Mouse (Mus musculus) gastrocnemius, adult 2 months (tissue): ENCODE data around the gene 1700024G13Rik. TPM values are rescaled to one million over a fixed set of nuclear protein-coding genes. Genes with fewer than 3 reads are reported as not detected.
"Not testable (repeated sequence)": the region's sequence is repeated elsewhere in the genome, so short reads cannot be mapped to it uniquely, and the experiment has no call there.

ENCODE experiments used
- DNase-seq: peaks from one replicate; pipeline ENCODE4 v3.0.0; 2022
- H3K27ac ChIP-seq: fragments of 200-600 bp; 2 replicates; pipeline ENCODE4 v1.8.1; 2022; ENCODE audit warnings: mild to moderate bottlenecking
- H3K4me3 ChIP-seq: fragments of 200-600 bp; 2 replicates; pipeline ENCODE4 v1.8.1; 2022; ENCODE audit warnings: mild to moderate bottlenecking, moderate library complexity
- CTCF ChIP-seq: fragments of 200-600 bp; IDR thresholded peaks from 2 replicates; pipeline ENCODE4 v1.8.1; 2022; ENCODE audit warnings: antibody characterized with exemption, mild to moderate bottlenecking, moderate library complexity
- intact Hi-C: fragments of 180-260 bp; cut with DNase I; formaldehyde crosslinking; loops from one replicate; pipeline ENCODE4 v1.15.1; 2025
- long read RNA-seq, 2 experiments: library from polyadenylated mRNA; stranded (forward); transcript quantifications; one replicate each; pipeline ENCODE4 v2.0.0; 2021
- total RNA-seq, 2 experiments: library from RNA; stranded (reverse); gene quantifications; 2 replicates each; pipeline ENCODE4 v1.2.3; 2021

Gene 1700024G13Rik
- total RNA-seq: not detected
- long read RNA-seq, experiment 1: 0 reads
- long read RNA-seq, experiment 2: 0 reads

DNA sequence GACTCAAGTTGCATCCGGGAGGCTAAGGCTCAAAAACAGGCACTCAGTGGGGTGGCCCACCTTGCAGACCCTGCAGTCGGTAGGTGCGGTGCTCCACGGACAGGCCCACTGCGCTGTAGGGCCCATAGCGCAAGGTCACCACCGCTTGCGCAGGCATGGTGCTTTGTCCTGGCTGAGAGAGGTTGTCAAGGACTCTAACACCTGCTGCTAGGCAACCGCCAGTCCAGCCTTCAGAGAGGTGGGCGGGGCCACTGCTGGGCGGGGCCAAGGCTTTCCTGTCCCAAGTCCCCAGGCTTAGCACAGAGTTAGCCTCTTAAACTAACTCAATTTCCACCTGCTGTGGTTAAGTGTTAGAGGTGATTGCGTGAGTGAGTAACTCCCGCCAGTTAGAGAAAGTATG is at the start of gene 1700024G13Rik:
TSS of gene 1700024G13Rik (minus strand) at position 196 of the 400 bp plus-strand sequence.
- DNase-seq: no peak
- intact Hi-C loops: no loop called here
- no peak within 1 kb of the TSS for H3K4me3 ChIP-seq
- TF ChIP-seq CTCF: no peak
- no peak within 1 kb of the TSS for H3K27ac ChIP-seq

DNA sequence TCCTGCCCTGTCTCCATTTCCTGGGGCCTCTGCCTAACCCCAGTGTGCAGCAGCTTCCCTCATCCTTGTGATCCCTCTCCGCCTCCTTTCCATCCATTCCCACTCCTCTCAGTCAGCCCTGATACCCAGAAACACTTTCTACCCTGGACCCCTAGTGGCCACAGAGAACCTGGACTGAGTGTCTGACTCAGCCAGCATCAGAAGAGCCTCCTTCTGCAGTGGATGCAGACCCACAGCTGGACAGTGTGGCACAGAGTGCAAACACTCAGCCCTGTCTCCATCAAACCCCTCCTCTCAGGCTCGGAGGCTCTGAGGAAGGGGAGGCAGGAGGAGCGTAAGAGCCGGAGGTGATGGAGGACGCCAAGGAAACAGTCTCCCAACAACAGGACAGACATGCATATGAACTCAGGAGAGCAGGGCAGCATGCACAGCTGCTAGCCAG is 49.2 kb upstream of the 1700024G13Rik start:
- TF ChIP-seq CTCF: no peak
- intact Hi-C loops: no loop called here
- no peak overlapping the region for H3K27ac ChIP-seq
- H3K4me3 ChIP-seq: no peak overlapping the region
- DNase-seq: no peak

DNA sequence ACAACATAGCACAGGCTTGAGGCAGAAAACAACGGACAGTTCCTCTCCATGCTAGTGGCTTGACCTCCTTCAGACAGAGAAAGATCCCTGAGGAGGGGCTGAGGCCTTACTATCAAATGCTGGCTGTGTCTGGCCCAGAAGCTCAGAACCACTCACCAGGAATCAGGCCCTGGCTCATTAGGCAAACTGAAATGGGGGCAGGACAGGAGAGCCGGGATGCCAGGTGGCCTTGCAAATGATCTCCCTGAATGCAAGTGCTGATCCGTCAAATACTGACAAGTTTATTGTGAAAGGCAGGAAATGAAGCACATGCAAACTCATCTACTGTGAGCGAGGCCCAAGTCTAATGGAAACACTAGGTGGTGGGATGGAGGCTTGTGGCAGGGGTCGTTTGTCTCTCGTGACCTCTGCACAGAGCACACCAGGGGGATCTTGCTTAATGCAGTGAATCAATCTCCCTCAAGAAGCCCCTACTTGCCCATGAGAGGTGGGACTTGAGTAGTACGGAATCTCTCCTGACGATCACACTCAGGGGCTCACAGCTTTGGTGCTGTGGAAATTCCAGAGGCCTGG is 40.9 kb upstream of the 1700024G13Rik start:
- Histone ChIP-seq H3K27ac (no peak overlapping the region), H3K4me3 (no peak overlapping the region)
- no peak for TF ChIP-seq CTCF
- DNase-seq: no peak
- intact Hi-C loops: no loop called here

DNA sequence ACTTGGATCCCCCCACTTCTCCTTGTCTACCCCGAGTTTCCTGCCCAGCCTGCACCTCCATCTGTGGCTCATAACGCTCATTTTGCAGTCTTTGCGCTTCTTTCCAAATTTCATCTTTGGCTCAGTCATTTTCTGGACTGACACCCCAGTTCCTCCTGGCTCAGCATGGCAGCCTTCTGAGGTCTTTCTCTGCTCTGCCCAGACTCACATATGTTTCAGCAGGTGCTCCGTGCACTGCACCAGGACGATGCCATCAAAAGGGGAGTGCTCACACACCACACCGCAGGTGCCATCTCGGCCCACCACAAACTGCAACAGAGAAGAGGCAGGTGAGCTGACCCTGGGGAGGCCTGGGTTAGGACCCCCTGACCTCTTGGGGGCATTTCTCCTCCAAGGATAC is 35.8 kb upstream of the 1700024G13Rik start:
- no peak overlapping the region for H3K4me3 ChIP-seq
- no peak for TF ChIP-seq CTCF
- intact Hi-C loops: no loop called here
- DNase-seq: no peak
- H3K27ac ChIP-seq: no peak overlapping the region

DNA sequence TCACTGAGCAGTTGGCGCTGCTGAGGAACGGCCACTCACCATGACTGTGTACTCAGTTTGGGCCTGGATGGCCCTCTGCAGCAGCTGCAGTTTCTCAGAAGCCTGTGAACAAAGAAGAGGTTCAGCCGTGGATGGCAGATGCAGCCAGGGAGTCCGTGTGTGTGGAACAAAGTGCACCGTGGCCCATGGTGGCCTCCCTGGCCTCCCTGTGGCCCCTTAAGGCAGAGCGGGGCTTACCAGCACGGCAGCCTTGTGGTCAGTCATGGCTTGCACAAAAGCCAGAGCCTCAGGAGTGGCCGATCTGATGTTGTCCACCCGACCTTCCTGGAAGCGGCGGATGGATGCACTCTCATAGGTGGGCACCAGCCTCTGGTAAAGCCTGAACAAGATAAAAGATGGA is 30.6 kb upstream of the 1700024G13Rik start:
- intact Hi-C loops: no loop called here
- H3K4me3 ChIP-seq: no peak overlapping the region
- DNase-seq: no peak

DNA sequence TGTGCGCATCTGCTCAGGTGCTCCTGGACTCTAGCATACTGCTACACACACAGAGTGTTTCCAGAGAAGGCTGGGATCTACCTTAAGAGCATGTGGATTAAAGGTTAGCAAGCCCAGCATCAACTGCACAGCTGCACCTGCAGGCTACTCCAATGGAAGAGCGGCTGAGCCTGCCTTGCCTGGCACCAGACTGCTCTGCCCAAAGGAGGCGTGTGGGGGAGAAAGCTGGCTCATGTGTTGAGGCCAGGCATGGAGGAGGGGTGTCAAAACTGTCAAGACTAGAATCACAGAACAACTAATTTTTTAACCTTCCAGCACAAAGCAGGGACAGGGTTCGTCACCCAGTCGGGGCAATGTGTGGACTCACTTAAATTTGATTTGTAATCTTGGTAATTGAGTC is 23.9 kb upstream of the 1700024G13Rik start:
- intact Hi-C loops: no loop called here
- Histone ChIP-seq H3K27ac (no peak overlapping the region), H3K4me3 (no peak overlapping the region)
- DNase-seq: no peak
- no peak for TF ChIP-seq CTCF

More for the DNA sequence above, 30.6 kb upstream of the 1700024G13Rik start:
- no peak for TF ChIP-seq CTCF
- no peak overlapping the region for H3K27ac ChIP-seq

DNA sequence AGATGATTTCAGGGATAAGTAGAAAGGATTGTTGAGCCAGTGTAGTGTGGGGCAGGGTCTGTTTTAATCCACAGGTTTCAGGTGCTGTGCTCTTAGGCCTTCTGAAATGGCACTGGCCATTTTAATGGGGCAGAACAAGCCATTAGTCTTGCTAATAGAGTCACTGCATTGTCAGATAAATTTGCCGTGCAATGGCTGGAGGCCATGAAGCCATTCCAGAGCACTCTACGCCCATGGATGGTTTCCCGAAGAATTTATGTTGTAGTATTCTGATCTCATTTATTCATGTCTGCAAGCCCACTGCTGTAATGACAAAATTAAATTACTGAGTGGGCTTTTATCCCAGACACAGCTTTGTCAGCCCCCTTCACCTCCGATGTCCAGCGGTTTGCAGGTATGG is 21.9 kb upstream of the 1700024G13Rik start:
- no peak for TF ChIP-seq CTCF
- Histone ChIP-seq H3K27ac (no peak overlapping the region), H3K4me3 (no peak overlapping the region)
- no peak for DNase-seq
- intact Hi-C loops: no loop called here

DNA sequence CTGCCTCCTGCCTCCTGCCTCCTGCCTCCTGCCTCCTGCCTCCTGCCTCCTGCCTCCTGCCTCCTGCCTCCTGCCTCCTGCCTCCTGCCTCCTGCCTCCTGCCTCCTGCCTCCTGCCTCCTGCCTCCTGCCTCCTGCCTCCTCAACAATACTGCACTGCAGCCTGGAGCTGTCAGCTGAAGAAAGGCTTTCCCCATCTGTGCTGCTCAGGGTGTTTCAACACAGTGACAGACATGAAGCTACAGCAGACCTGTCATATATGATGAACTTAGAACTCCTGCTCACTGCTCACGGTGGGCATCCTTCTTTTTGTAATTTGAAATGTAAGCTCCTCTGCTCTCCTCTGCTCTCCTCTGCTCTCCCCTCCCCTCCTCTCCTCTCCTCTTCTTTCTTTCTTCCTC is 17.2 kb upstream of the 1700024G13Rik start:
- intact Hi-C loops, DNase-seq, H3K4me3 ChIP-seq, H3K27ac ChIP-seq: not testable (repeated sequence)

DNA sequence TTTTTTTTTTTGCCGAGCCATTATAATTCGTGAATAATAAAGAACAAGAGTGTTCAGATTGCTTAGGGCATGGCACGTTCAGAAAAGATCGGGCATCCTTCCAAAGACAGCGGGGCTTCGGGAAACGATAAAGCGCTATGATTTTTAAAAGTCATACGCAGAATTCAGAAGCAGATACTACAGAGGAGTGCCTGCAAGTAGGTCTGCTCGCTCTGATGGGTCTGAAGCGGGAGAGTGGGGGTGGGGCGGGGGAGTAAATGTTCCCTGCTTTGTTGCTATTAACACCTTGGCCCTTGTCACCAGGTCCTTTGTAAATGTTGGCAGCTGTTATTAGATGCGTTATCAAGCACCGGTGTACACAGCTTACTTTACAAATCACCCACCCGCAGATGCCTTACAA is 6.6 kb downstream of the 1700024G13Rik start:
- TF ChIP-seq CTCF: no peak
- no peak for DNase-seq
- intact Hi-C loops: no loop called here
- Histone ChIP-seq H3K27ac (no peak overlapping the region), H3K4me3 (no peak overlapping the region)

DNA sequence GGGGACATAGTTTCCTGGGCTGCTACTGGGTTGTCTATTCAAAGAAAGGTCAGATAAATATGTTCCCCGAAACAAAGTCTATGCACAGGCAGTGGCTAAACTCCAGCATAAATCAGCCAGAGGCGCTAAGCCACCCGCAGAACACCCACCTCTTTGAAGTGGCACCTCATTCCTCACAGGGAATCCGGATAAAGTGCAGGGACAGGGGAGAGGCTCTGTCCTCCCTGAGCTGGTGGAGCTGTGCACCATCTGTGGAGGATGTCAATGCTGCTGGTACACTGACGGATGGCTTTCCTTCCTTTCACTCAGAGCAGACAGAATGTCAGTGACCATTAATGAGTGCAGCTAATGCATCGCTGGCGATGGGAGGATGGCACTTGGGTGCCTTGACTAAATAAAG is 7.1 kb downstream of the 1700024G13Rik start:
- H3K4me3 ChIP-seq: no peak overlapping the region
- H3K27ac ChIP-seq: no peak overlapping the region
- TF ChIP-seq CTCF: no peak
- intact Hi-C loops: no loop called here
- DNase-seq: no peak

DNA sequence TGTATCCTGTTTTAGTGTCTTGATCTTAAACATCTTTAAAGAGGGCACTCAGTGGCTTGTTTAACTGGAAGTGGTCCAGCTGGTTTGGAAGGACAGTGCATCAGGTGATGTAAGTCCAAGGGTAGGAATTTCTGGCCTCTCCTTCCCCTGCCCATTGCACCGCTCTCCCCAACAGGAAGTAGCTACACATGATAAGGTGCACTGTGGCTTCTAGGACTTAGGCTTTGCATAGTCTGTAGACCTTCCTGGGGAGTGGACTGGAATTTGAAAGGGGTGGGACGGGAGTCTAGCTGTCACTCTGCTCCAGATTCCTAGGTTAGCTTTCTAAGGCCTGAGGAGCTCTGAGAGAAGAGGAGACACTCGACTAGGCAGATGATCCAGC is 8.1 kb downstream of the 1700024G13Rik start:
- no peak for TF ChIP-seq CTCF
- no peak for DNase-seq
- intact Hi-C loops: no loop called here
- Histone ChIP-seq H3K4me3 (no peak overlapping the region), H3K27ac (no peak overlapping the region)

DNA sequence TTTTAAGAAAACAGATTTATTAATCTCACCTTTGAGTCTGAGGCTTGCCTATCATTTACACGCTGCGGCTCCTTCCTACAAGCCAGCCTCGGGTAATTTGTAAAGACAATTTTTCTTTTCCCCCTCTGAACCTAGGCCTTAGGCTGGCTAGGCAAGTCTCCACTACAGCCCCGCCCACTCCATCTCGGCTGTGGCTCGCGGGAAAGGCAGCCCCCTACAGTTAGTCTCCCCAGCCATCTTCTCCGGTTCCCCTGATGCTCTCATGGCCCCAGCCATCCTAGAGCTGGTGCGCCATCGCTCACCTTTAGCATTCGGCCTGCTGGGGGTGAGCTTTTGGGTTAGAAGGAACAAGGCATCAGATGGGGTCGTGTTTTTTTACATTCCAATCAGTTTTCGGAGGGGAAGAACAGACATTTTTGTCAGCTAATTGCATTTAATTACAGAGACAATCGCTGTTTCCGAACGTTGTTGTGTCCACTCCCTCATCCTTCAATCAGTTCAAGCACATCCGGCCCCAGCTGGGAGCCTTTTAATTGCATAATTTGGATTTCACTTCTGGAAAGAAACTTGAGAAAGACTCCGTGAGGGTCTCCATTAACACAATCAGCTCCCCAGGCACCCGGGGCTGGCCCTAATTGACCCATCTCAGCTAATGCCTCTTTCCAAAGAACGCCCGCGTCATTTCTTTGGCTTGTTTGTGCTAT is 8.6 kb downstream of the 1700024G13Rik start:
- DNase-seq: no peak
- no peak overlapping the region for H3K4me3 ChIP-seq
- H3K27ac ChIP-seq: no peak overlapping the region
- TF ChIP-seq CTCF: no peak
- intact Hi-C loops: no loop called here

DNA sequence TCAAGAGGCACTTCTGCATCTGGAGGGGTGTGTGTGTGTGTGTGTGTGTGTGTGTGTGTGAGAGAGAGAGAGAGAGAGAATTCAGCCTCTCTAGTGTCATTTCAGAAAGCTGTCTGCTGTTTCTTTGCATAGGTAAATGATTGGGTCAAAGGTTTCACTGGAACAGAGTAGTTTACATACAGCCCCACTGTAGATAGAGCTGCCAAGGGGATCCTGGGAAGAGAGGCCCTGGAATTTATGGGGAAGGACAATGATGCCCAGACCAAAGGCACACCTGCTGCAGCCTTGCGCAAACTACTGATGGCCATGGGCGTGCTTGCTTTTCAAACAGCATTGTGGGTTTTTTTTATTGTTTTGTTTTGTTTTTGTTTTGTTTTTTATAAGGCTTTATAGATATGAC is 15.7 kb downstream of the 1700024G13Rik start:
- Histone ChIP-seq H3K4me3 (no peak overlapping the region), H3K27ac (no peak overlapping the region)
- DNase-seq: no peak
- intact Hi-C loops: no loop called here
- TF ChIP-seq CTCF: no peak

DNA sequence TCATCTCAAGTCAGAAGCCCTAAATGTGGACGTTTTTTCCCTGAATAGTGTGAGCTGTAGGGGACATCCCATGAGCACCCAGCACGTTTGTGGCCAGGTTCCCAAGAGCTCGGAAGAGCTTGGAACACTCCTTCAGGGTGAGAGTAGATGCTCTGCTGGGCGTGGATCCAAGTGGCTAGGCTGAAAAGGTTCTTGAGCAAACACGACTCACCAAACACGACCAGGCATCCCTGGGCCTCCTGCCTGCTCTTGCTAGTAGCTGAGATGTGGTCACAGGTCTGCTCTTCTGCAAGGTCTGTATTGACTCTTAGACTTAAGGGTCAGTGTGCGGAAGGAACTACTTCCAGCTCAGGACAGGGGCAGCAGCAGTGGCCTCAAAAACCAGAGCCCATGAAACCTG is 18.4 kb downstream of the 1700024G13Rik start:
- Histone ChIP-seq H3K4me3 (no peak overlapping the region), H3K27ac (no peak overlapping the region)
- intact Hi-C loops: no loop called here
- DNase-seq: no peak
- no peak for TF ChIP-seq CTCF
